Mouse (Mus musculus) erythroblast, embryonic 14.5 days (primary cell): Measurements from ENCODE around the gene Cd6. TPM values are rescaled to one million over a fixed set of nuclear protein-coding genes. Genes with fewer than 3 reads are reported as not detected.

Experiments used
- H3K27me3 ChIP-seq: 2 replicates; pipeline ENCODE4 v1.6.1; 2012; ENCODE audit warnings: inconsistent platforms; ENCODE audit not compliant: control insufficient read depth
- H3K36me3 ChIP-seq: 2 replicates; pipeline ENCODE4 v1.6.1; 2012; ENCODE audit warnings: mild to moderate bottlenecking, inconsistent platforms; ENCODE audit not compliant: control insufficient read depth
- H3K4me1 ChIP-seq: 2 replicates; pipeline ENCODE4 v1.6.1; 2012; ENCODE audit warnings: inconsistent platforms; ENCODE audit not compliant: control insufficient read depth
- H3K4me3 ChIP-seq: replicated peaks from 2 replicates; pipeline ENCODE3; 2012; ENCODE audit warnings: moderate library complexity, mild to moderate bottlenecking, inconsistent platforms
- H3K9me3 ChIP-seq: 2 replicates; pipeline ENCODE4 v1.6.1; 2012; ENCODE audit warnings: low read length, inconsistent platforms, mixed read lengths; ENCODE audit not compliant: control insufficient read depth
- GATA1 ChIP-seq: IDR thresholded peaks from 2 replicates; pipeline ENCODE4 v1.6.1; 2012; ENCODE audit warnings: low read length, inconsistent platforms, mixed read lengths
- TAL1 ChIP-seq: IDR thresholded peaks from 3 replicates; pipeline ENCODE4 v1.6.1; 2012; ENCODE audit warnings: low read length, inconsistent platforms, mixed read lengths
- polyA plus RNA-seq: library from polyadenylated mRNA; stranded (reverse); fragments of >175 nt; gene quantifications from 2 replicates; pipeline ENCODE4 v1.2.3, GENCODE M21; 2012

Cd6 gene
- polyA plus RNA-seq, result not detected in 2 replicates

GRCm38 (mm10) chr19:10829436-10830175 lies at the start of gene Cd6:
Gene Cd6, minus strand, starts transcription at chr19:10830058.
- H3K4me1 ChIP-seq, result no peaks in the 10 kb centered on the region; the same call in 1 of the 2 replicates
- no peaks in the 10 kb centered on the region for H3K27me3 ChIP-seq
- H3K9me3 ChIP-seq, result no peaks in the 10 kb centered on the region
- H3K4me3 ChIP-seq, result no peak within 1 kb of the TSS
- no peak for TF ChIP-seq TAL1
- TF ChIP-seq GATA1, result no peak
- no peaks in the 10 kb centered on the region for H3K36me3 ChIP-seq

DNA sequence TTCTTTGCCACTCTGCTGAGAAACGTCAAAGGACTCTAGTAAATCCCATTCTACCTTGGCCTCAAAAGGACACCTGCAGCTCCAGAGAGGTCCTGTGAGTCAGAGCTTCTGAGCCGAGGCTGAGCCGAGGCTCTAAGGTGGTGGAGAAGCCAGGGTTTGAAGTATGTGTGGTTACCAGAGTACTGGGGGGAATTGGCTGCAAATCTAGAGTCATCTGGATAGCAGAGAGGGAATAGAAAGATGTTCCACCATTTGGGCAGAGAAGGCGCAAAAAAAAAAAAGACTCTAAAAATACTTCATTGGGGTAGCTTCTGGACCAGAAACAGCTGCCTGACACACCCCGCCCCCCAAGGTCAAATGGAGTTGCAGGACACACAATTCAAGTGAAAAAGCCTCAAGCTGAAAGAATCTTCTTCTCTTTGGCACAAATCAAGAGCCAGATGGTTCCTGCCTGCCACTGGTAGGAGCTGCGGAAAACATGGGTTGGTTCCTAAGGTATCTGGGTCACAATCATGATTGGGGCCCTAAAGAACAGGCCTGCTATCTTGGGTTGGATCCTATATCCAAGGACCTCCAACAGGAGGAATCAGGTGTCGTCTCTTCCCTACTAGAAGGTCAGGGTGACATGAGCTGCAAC lies 48.5 kb upstream of the Cd6 start:
- peaks cover 11% of the 10 kb centered on the region for H3K36me3 ChIP-seq
- H3K9me3 ChIP-seq, result no peaks in the 10 kb centered on the region
- H3K27me3 ChIP-seq, result no peaks in the 10 kb centered on the region; the same call in 1 of the 2 replicates
- no peak for TF ChIP-seq GATA1
- no peak for TF ChIP-seq TAL1
- H3K4me3 ChIP-seq, result no peak overlapping the region
- peaks cover 26% of the 10 kb centered on the region for H3K4me1 ChIP-seq

GRCm38 (mm10) chr19:10871328-10871961 lies 41.6 kb upstream of the Cd6 start:
- H3K9me3 ChIP-seq, result no peaks in the 10 kb centered on the region
- peaks cover 5% of the 10 kb centered on the region for H3K4me1 ChIP-seq
- TF ChIP-seq TAL1 (no peak), GATA1 (no peak)
- peaks cover 33% of the 10 kb centered on the region for H3K36me3 ChIP-seq
- no peak overlapping the region for H3K4me3 ChIP-seq
- H3K27me3 ChIP-seq, result peaks cover 25% of the 10 kb centered on the region

- peaks cover 25% of the 10 kb centered on the region for H3K27me3 ChIP-seq
- peaks cover 33% of the 10 kb centered on the region for H3K36me3 ChIP-seq
- TF ChIP-seq TAL1, result no peak
- no peak for TF ChIP-seq GATA1
- no peaks in the 10 kb centered on the region for H3K9me3 ChIP-seq
- H3K4me1 ChIP-seq, result peaks cover 5% of the 10 kb centered on the region
- no peak overlapping the region for H3K4me3 ChIP-seq
Observed at GRCm38 (mm10) chr19:10870676-10871075, 40.8 kb upstream of the Cd6 start.

GRCm38 (mm10) chr19:10869886-10870527 lies 40.1 kb upstream of the Cd6 start, which contains the start of gene Tmem132a:
Gene Tmem132a, minus strand, starts transcription at chr19:10869940.
- Histone ChIP-seq H3K4me3 (peak within 1 kb of the TSS; percentile 43), H3K36me3 (peaks cover 33% of the 10 kb centered on the region), H3K27me3 (peaks cover 25% of the 10 kb centered on the region), H3K4me1 (peaks cover 5% of the 10 kb centered on the region), H3K9me3 (no peaks in the 10 kb centered on the region)
- no peak for TF ChIP-seq GATA1

DNA sequence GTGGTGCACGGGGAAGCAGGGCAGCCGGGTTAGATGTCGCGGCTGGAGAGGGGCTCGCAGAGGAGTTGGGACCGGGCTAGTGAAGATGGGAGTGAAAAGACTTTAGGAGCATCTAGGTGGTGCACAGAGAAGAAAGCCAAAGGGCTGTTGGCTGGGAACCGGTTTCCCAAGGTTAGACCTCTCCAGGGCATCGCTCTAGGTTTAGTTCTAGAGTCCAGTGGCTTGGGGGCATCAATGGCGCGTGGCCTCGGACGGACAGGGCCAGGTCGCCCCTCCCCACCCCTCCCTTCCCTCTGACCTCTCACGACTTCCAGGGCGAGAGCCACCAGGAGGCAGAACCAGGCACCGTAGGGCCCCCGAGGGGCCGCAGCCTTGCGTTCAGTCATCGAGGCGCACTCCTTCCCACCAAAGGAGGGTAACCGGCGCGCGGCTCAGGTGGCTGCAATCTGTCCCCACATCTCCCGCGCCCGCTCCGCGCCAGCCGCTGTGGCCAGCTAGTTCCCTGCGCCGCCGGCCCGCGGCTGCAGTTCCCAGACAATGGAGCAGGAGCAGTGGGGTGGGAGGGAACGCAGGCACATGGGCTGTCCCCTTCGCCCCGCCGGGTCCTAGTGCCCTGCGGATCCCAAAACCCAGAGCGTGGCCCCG lies 39.5 kb upstream of the Cd6 start:
- H3K36me3 ChIP-seq, result peaks cover 33% of the 10 kb centered on the region
- peak overlapping the region; percentile 43 for H3K4me3 ChIP-seq
- peaks cover 5% of the 10 kb centered on the region for H3K4me1 ChIP-seq
- H3K27me3 ChIP-seq, result peaks cover 25% of the 10 kb centered on the region
- H3K9me3 ChIP-seq, result no peaks in the 10 kb centered on the region
- TF ChIP-seq TAL1 (no peak), GATA1 (no peak)

- Histone ChIP-seq H3K9me3 (no peaks in the 10 kb centered on the region), H3K27me3 (peaks cover 25% of the 10 kb centered on the region), H3K36me3 (peaks cover 26% of the 10 kb centered on the region), H3K4me3 (no peak overlapping the region), H3K4me1 (peaks cover 5% of the 10 kb centered on the region)
- TF ChIP-seq TAL1 (no peak), GATA1 (no peak)
Observed at GRCm38 (mm10) chr19:10868623-10869141, 38.8 kb upstream of the Cd6 start.

GRCm38 (mm10) chr19:10867946-10868622 lies 38.2 kb upstream of the Cd6 start:
- H3K4me3 ChIP-seq, result no peak overlapping the region
- H3K9me3 ChIP-seq, result no peaks in the 10 kb centered on the region
- H3K36me3 ChIP-seq, result peaks cover 20% of the 10 kb centered on the region
- TF ChIP-seq TAL1, result no peak
- no peak for TF ChIP-seq GATA1
- H3K27me3 ChIP-seq, result peaks cover 25% of the 10 kb centered on the region
- peaks cover 5% of the 10 kb centered on the region for H3K4me1 ChIP-seq
